Mouse (Mus musculus) B cell, adult 2 months (primary cell): Measurements from ENCODE around the gene Olfr1209.

ENCODE experiments used
- DNase-seq, 2 experiments: peaks; one replicate each; pipeline ENCODE4 v3.0.0; 2022

Gene Olfr1209

GRCm38 (mm10) chr2:88915057-88915456 is at the start of gene Olfr1209:
Olfr1209 (minus strand) TSS chr2:88915157.
- DNase-seq: no peak

- DNase-seq: no peak
Measured at GRCm38 (mm10) chr2:88953669-88954068, 38.7 kb upstream of the Olfr1209 start, which contains the start of gene Olfr1212. Olfr1212 (plus strand) TSS chr2:88953969.

- DNase-seq: no peak
Measured at GRCm38 (mm10) chr2:88938011-88938410, 23.1 kb upstream of the Olfr1209 start, which contains the start of gene Olfr1211. Olfr1211 (minus strand) TSS chr2:88938111.

GRCm38 (mm10) chr2:88902211-88902610 is 12.7 kb downstream of the Olfr1209 start, which contains the start of gene Olfr1208:
Olfr1208 (minus strand) TSS chr2:88902311.
- DNase-seq: no peak

- no peak for DNase-seq
Measured at GRCm38 (mm10) chr2:88862931-88863330, 52.0 kb downstream of the Olfr1209 start, which contains the start of gene Olfr1206. Olfr1206 (plus strand) TSS chr2:88863231.
